Comparison of ENCODE assay signal across 10 mouse cellular contexts in genomic region chr19:55747237-55747925, GRCm38 (mm10). TPM values are rescaled to one million over a fixed set of nuclear protein-coding genes. Genes with fewer than 3 reads are reported as not detected.
A peak's percentile ranks its signal among the peaks of the same experiment; 100 is the strongest.
DNase-seq lines count a peak whose midpoint lies in the region; ATAC-seq and TF ChIP-seq lines count a peak whose summit lies in the region.
"Had no signal": no experiment of that assay in that cellular context is flagged by ENCODE, and none has a peak within 500 bp of the region (broad histone marks: within the 10 kb centered on the region; RNA-seq: fewer than 3 reads in every experiment).

No protein-coding gene starts in this region.

- H3K36me3 ChIP-seq in hindbrain, embryonic 10.5 days = no peaks in the 10 kb centered on the region
- H3K36me3 ChIP-seq in hindbrain, postnatal 0 days (ENCODE audit: insufficient read depth, low read length) = no peaks in the 10 kb centered on the region
- H3K36me3 ChIP-seq in forebrain, embryonic 15.5 days = no peaks in the 10 kb centered on the region
- no peaks in the 10 kb centered on the region for H3K36me3 ChIP-seq in midbrain, embryonic 12.5 days
- H3K36me3 ChIP-seq: liver, embryonic 13.5 days had no signal

- H3K4me3 ChIP-seq in hindbrain, embryonic 10.5 days = peak overlapping the region; percentile 16; the same call in 1 of the 2 replicates
- no peak overlapping the region for H3K4me3 ChIP-seq in hindbrain, postnatal 0 days (ENCODE audit: low read length)
- H3K4me3 ChIP-seq in forebrain, embryonic 15.5 days = no peak overlapping the region
- peak overlapping the region; percentile 86 for H3K4me3 ChIP-seq in midbrain, embryonic 12.5 days
- H3K4me3 ChIP-seq: erythroblast, embryonic 14.5 days; liver, embryonic 13.5 days had no signal

- H3K27ac ChIP-seq in hindbrain, embryonic 10.5 days = 0 out of 2 replicates have a peak overlapping the region, but pooled peaks have one; percentile 29
- no peak overlapping the region for H3K27ac ChIP-seq in hindbrain, postnatal 0 days
- H3K27ac ChIP-seq in forebrain, embryonic 15.5 days (replicated peaks) = 0 out of 2 replicates have a peak overlapping the region, but pooled peaks have one; percentile 39
- peak overlapping the region; percentile 75 for H3K27ac ChIP-seq in midbrain, embryonic 12.5 days (replicated peaks)
- H3K27ac ChIP-seq: liver, embryonic 13.5 days had no signal

- no peak overlapping the region for H3K4me2 ChIP-seq in hindbrain, postnatal 0 days (ENCODE audit: low read depth, low read length)
- peak overlapping the region; percentile 8; the same call in 1 of the 2 replicates for H3K4me2 ChIP-seq in forebrain, embryonic 15.5 days (replicated peaks)
- peak overlapping the region; percentile 86 for H3K4me2 ChIP-seq in midbrain, embryonic 12.5 days (replicated peaks)
- H3K4me2 ChIP-seq: liver, embryonic 13.5 days had no signal

- H3K4me1 ChIP-seq in hindbrain, embryonic 10.5 days (replicated peaks) = peaks cover 95% of the 10 kb centered on the region
- H3K4me1 ChIP-seq in hindbrain, postnatal 0 days (ENCODE audit: insufficient read depth, low read length) = peaks cover 12% of the 10 kb centered on the region; the same call in 1 of the 2 replicates
- H3K4me1 ChIP-seq in forebrain, embryonic 15.5 days = peaks cover 88% of the 10 kb centered on the region
- peaks cover 88% of the 10 kb centered on the region for H3K4me1 ChIP-seq in midbrain, embryonic 12.5 days

- ATAC-seq in hindbrain, postnatal 0 days = no peak
- ATAC-seq in forebrain, embryonic 15.5 days (replicated peaks) = no peak
- ATAC-seq in midbrain, embryonic 12.5 days (ENCODE audit: low FRiP score, low read depth) = no peak

- no peak for TF ChIP-seq CTCF in hindbrain, postnatal 0 days (IDR thresholded peaks at IDR 0.05; ENCODE audit: low read depth)

- H3K9ac ChIP-seq in hindbrain, postnatal 0 days (replicated peaks; ENCODE audit: low read length) = no peak overlapping the region
- no peak overlapping the region for H3K9ac ChIP-seq in forebrain, embryonic 15.5 days (replicated peaks)
- H3K9ac ChIP-seq in midbrain, embryonic 12.5 days (replicated peaks) = peak overlapping the region; percentile 62
- H3K9ac ChIP-seq: liver, embryonic 13.5 days had no signal

- no peaks in the 10 kb centered on the region for H3K9me3 ChIP-seq in hindbrain, embryonic 10.5 days
- no peaks in the 10 kb centered on the region for H3K9me3 ChIP-seq in hindbrain, postnatal 0 days (ENCODE audit: low read length)
- no peaks in the 10 kb centered on the region for H3K9me3 ChIP-seq in forebrain, embryonic 15.5 days
- no peaks in the 10 kb centered on the region for H3K9me3 ChIP-seq in midbrain, embryonic 12.5 days
- H3K9me3 ChIP-seq: liver, embryonic 13.5 days had no signal

- H3K27me3 ChIP-seq in hindbrain, embryonic 10.5 days (ENCODE audit: insufficient read depth, poor library complexity, severe bottlenecking) = no peaks in the 10 kb centered on the region
- H3K27me3 ChIP-seq in hindbrain, postnatal 0 days (ENCODE audit: insufficient read depth, low read length) = no peaks in the 10 kb centered on the region; the same call in 1 of the 2 replicates
- H3K27me3 ChIP-seq in forebrain, embryonic 15.5 days = no peaks in the 10 kb centered on the region; the same call in 1 of the 2 replicates
- no peaks in the 10 kb centered on the region for H3K27me3 ChIP-seq in midbrain, embryonic 12.5 days

- DNase-seq in hindbrain, embryonic 10.5 days (ENCODE audit: low spot score) = peak; percentile 22
- no peak for DNase-seq in hindbrain, postnatal 0 days (ENCODE audit: low spot score)
- DNase-seq in adipocyte (ENCODE audit: low spot score) = peak; percentile 71
- DNase-seq in layer of hippocampus, adult 18-20 months (ENCODE audit: low spot score in 2 of 2) = no peak
- DNase-seq in thymus, postnatal 14 days = no peak
- no peak for DNase-seq in urinary bladder, adult 2 months (ENCODE audit: low spot score)
- DNase-seq: liver, embryonic 13.5 days had no signal

- 23% methylated on average over 13 of the region's 13 CpGs for WGBS in hindbrain, embryonic 10.5 days
- WGBS in hindbrain, postnatal 0 days = 32% methylated on average over 13 of the region's 13 CpGs
- 28% methylated on average over 13 of the region's 13 CpGs for WGBS in forebrain, embryonic 15.5 days
- 21% methylated on average over 13 of the region's 13 CpGs for WGBS in midbrain, embryonic 12.5 days

RNA-seq across cellular contexts. Expression of gene Tcf7l2, which starts 5.8 kb away (rescaled TPM):
- 58.6 and 61.0 TPM in 2 replicates for polyA plus RNA-seq in hindbrain, embryonic 10.5 days (2016; fragmentation: Nextera tagmentation; extraction: Ambion mirVana)
- 3.9 and 4.0 TPM in 2 replicates for total RNA-seq in hindbrain, postnatal 0 days (2014; rRNA removed)
- polyA plus RNA-seq in hindbrain, postnatal 0 days (2015; fragmentation: Nextera tagmentation; extraction: Ambion mirVana) = 37.3 and 71.6 TPM in 2 replicates
- 95.4 and 131 TPM in 2 replicates for polyA plus RNA-seq in forebrain, embryonic 15.5 days (2015; fragmentation: Nextera tagmentation; extraction: Ambion mirVana)
- 343 and 552 TPM in 2 replicates for polyA plus RNA-seq in midbrain, embryonic 12.5 days (2016; fragmentation: Nextera tagmentation; extraction: Ambion mirVana)
- 10 to 100 TPM; 10.5 to 13.1 TPM for total RNA-seq in layer of hippocampus, adult 18-20 months (2021)
- polyA plus RNA-seq in urinary bladder, adult 2 months (2012; rRNA removed) = 15.7 and 23.2 TPM in 2 replicates

Comparison
In these comparisons a context has a peak if more than half of its experiments do, and no peak if none do; other contexts are left out.
1. DNase-seq: peak in hindbrain, embryonic 10.5 days (single experiment) and adipocyte (single experiment); none in hindbrain, postnatal 0 days (single experiment), layer of hippocampus, adult 18-20 months (0 of 2), thymus, postnatal 14 days (single experiment) and urinary bladder, adult 2 months (single experiment).
2. H3K4me3 ChIP-seq: peak in hindbrain, embryonic 10.5 days (single experiment) and midbrain, embryonic 12.5 days (single experiment); none in hindbrain, postnatal 0 days (single experiment) and forebrain, embryonic 15.5 days (single experiment).